Mouse (Mus musculus): ENCODE results near the gene Decr2. TPM values are rescaled to one million over a fixed set of nuclear protein-coding genes. Genes with fewer than 3 reads are reported as not detected.
A peak's percentile ranks its signal among the peaks of the same experiment; 100 is the strongest.
"Not testable (repeated sequence)": the region's sequence is repeated elsewhere in the genome, so short reads cannot be mapped to it uniquely, and the experiment has no call there.

Decr2 gene
- polyA plus RNA-seq, 1 experiment from 2014 or later = 25.0 TPM

DNA sequence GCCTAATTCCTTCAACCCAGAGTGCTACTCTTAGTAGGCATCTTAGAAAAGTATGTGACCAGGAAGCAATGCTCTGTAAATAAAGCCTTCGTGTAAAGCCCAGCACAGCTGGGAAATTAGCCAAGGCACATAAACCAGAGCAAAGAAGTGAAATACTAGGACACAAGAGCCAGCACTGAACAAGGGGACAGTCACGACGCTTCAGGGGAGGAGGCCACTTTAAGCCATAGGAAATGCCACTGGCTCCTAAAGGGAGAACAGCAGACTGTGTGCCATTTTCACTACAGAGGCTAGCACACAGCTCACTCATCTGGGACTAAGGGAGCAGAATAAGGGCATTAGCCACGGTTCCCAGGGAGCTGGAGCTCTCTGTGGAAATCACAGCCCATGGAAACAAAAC is 44.9 kb downstream of the Decr2 start:
- ATAC-seq (ENCODE audit: insufficient read depth) (no peak), DNase-seq (peak; percentile 47)
- Histone ChIP-seq H3K4me3 (ENCODE audit: low read depth, low read length) (no peak overlapping the region), H3K27ac (ENCODE audit: low read depth) (no peak overlapping the region), H3K36me3 (ENCODE audit: insufficient read depth) (no peaks in the 10 kb centered on the region), H3K4me2 (no peak overlapping the region), H3K4me1 (ENCODE audit: insufficient read depth) (no peaks in the 10 kb centered on the region), H3K9ac (no peak overlapping the region), H3K27me3 (ENCODE audit: insufficient read depth, low read length) (no peaks in the 10 kb centered on the region), H3K9me3 (ENCODE audit: low read depth, low read length) (no peaks in the 10 kb centered on the region)
- 64% methylated on average over 4 of the region's 4 CpGs for WGBS
- TF ChIP-seq CTCF (IDR thresholded peaks at IDR 0.05; ENCODE audit: low read depth) = no peak

DNA sequence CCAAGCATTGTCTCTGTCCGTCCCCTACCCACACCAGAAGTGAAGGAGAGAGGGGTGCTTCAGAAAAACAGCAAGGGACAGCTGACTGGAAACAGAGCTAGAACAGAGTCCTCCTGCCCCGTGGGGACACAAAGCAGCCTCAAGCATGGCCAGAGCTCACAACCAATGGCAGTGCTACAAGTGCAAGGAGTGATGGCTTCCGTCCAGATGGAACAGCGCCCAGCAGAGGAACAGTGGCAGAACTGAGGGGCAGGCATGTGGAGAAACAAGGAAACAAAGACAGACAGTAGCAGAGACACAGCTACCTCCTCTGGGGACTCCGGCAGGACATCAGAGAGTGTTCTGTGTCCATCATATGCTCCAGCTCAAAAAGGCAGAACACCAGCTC is 46.9 kb downstream of the Decr2 start:
- H3K4me3 ChIP-seq (ENCODE audit: low read depth, low read length) = no peak overlapping the region
- no peaks in the 10 kb centered on the region for H3K9me3 ChIP-seq (ENCODE audit: low read depth, low read length)
- H3K9ac ChIP-seq = no peak overlapping the region
- H3K4me2 ChIP-seq = 0 out of 2 replicates have a peak overlapping the region, but pooled peaks have one; percentile 4
- 52% methylated on average over 5 of the region's 5 CpGs for WGBS
- peak; percentile 38; the same call in 1 of the 2 replicates for ATAC-seq (ENCODE audit: insufficient read depth)
- no peaks in the 10 kb centered on the region for H3K27me3 ChIP-seq (ENCODE audit: insufficient read depth, low read length)
- peak overlapping the region; percentile 50; the same call in 1 of the 2 replicates for H3K27ac ChIP-seq (ENCODE audit: low read depth)
- no peaks in the 10 kb centered on the region for H3K4me1 ChIP-seq (ENCODE audit: insufficient read depth)
- no peaks in the 10 kb centered on the region for H3K36me3 ChIP-seq (ENCODE audit: insufficient read depth)
- DNase-seq = peak; percentile 80
- TF ChIP-seq CTCF (IDR thresholded peaks at IDR 0.05; ENCODE audit: low read depth) = peak; percentile 34; the same call in 1 of the 2 replicates

DNA sequence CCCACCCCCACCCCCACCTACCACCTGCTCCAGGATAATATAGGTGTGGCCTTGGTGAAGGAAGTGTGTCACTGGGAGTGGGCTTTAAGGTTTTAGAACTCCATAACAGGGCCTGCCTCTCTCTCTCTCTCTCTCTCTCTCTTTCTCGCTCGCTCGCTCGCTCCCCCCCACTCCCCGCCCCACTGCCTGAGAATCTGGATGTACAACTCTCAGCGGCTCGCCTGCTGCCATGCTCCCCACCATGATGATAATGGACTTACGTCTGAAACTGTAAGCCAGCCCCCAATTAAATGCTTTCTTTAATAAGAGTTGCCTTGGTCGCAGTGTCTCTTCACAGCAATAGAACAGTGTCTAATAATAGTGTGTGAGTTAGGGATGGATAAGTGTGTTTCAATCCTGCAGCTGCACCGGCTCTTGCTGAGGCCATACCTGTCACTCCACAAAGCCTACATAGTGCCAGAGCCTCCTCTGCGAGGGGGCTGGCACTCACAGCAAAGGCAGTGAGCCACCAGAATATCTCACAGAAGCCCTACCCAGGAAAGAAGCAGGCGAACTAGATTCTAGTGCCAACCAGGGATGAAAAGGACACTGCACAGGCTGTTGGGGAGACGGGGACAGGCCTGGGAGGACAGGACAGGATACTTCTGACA is 47.4 kb downstream of the Decr2 start:
- Histone ChIP-seq H3K4me1 (ENCODE audit: insufficient read depth) (no peaks in the 10 kb centered on the region), H3K4me2 (0 out of 2 replicates have a peak overlapping the region, but pooled peaks have one; percentile 4), H3K9ac (no peak overlapping the region), H3K9me3 (ENCODE audit: low read depth, low read length) (no peaks in the 10 kb centered on the region), H3K27me3 (ENCODE audit: insufficient read depth, low read length) (no peaks in the 10 kb centered on the region), H3K27ac (ENCODE audit: low read depth) (peak overlapping the region; percentile 50; the same call in 1 of the 2 replicates), H3K36me3 (ENCODE audit: insufficient read depth) (no peaks in the 10 kb centered on the region), H3K4me3 (ENCODE audit: low read depth, low read length) (no peak overlapping the region)
- TF ChIP-seq CTCF (IDR thresholded peaks at IDR 0.05; ENCODE audit: low read depth) = no peak
- DNase-seq (no peak), ATAC-seq (ENCODE audit: insufficient read depth) (no peak)
- 78% methylated on average over 13 of the region's 13 CpGs for WGBS

DNA sequence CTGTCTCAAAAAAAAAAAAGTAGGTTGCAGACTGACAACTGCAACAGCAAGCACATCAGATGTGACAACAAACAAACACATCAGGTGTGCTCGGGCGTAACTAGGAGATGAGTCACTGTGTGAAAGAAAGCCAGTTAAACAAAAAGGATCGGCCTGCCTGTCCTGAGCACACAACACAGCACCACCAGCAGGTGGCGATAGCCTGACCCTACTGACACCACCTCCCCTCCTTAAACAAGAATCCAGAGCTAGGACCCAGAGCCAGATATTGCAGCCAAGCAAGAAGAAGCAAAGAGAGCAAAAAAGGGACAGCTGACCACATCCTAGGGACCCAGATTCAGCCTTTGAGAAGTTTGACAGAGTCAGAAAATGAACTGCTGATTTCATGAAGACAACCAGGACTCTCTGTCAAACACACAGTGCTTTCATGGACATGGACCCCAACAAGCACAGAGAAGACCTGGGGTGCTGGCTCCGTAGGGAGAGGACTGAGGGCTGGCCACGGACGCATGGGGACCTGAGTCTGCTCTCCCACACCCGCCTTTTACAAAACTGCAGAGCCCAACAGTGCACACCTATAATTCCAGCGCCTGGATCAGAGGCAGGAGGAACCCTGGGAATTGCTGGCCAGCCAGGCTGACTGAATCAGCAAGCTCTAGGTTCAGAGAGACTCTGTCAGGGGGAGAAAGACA is 48.9 kb downstream of the Decr2 start:
- Histone ChIP-seq H3K9ac (no peak overlapping the region), H3K36me3 (ENCODE audit: insufficient read depth) (0 out of 2 replicates have a peak, but pooled peaks cover 2% of the 10 kb centered on the region), H3K27me3 (ENCODE audit: insufficient read depth, low read length) (no peaks in the 10 kb centered on the region), H3K9me3 (ENCODE audit: low read depth, low read length) (no peaks in the 10 kb centered on the region), H3K4me2 (no peak overlapping the region), H3K4me1 (ENCODE audit: insufficient read depth) (no peaks in the 10 kb centered on the region), H3K27ac (ENCODE audit: low read depth) (no peak overlapping the region), H3K4me3 (ENCODE audit: low read depth, low read length) (no peak overlapping the region)
- peak; percentile 86 for TF ChIP-seq CTCF (IDR thresholded peaks at IDR 0.05; ENCODE audit: low read depth)
- DNase-seq (peak; percentile 78), ATAC-seq (ENCODE audit: insufficient read depth) (no peak)
- 52% methylated on average over 9 of the region's 9 CpGs for WGBS

GRCm38 (mm10) chr17:26040711-26041110 is 49.4 kb downstream of the Decr2 start:
- not testable (repeated sequence) for H3K4me2 ChIP-seq; H3K36me3 ChIP-seq (ENCODE audit: insufficient read depth); DNase-seq; H3K27ac ChIP-seq (ENCODE audit: low read depth); H3K4me3 ChIP-seq (ENCODE audit: low read depth, low read length); ATAC-seq (ENCODE audit: insufficient read depth); H3K9ac ChIP-seq; H3K4me1 ChIP-seq (ENCODE audit: insufficient read depth); H3K27me3 ChIP-seq (ENCODE audit: insufficient read depth, low read length); H3K9me3 ChIP-seq (ENCODE audit: low read depth, low read length)
- WGBS = 78% methylated on average over 8 of the region's 8 CpGs

DNA sequence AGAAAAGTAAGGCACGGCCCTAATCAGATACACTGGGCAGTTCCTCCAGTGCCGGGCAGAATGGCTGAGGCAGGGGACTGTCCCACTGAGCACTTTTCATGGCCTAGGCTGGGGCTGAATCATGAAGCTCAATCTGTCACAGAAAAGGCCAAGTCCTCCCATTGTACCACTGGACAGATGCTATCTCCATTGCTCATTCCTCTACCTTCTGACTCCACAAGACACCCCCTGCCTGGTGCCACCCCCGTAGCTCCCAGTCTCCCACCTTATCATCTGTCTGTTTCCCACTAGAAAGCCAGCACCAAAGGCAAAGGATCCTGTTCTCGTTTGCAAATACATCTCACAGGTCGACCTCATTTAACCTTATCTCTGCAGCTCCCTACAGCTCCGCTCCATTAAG is 58.1 kb downstream of the Decr2 start:
- ATAC-seq (ENCODE audit: insufficient read depth) = no peak
- no peaks in the 10 kb centered on the region for H3K4me1 ChIP-seq (ENCODE audit: insufficient read depth)
- DNase-seq = no peak
- H3K4me3 ChIP-seq (ENCODE audit: low read depth, low read length) = no peak overlapping the region
- H3K9me3 ChIP-seq (ENCODE audit: low read depth, low read length) = no peaks in the 10 kb centered on the region
- no peaks in the 10 kb centered on the region for H3K27me3 ChIP-seq (ENCODE audit: insufficient read depth, low read length)
- no peak overlapping the region for H3K27ac ChIP-seq (ENCODE audit: low read depth)
- TF ChIP-seq CTCF (IDR thresholded peaks at IDR 0.05; ENCODE audit: low read depth) = no peak
- H3K4me2 ChIP-seq = no peak overlapping the region
- 0 out of 2 replicates have a peak, but pooled peaks cover 13% of the 10 kb centered on the region for H3K36me3 ChIP-seq (ENCODE audit: insufficient read depth)
- H3K9ac ChIP-seq = no peak overlapping the region
- 72% methylated on average over 6 of the region's 6 CpGs for WGBS

- no peak for ATAC-seq (ENCODE audit: insufficient read depth)
- WGBS = 89% methylated on average over 5 of the region's 5 CpGs
- H3K4me1 ChIP-seq (ENCODE audit: insufficient read depth) = no peaks in the 10 kb centered on the region
- H3K27me3 ChIP-seq (ENCODE audit: insufficient read depth, low read length) = no peaks in the 10 kb centered on the region
- H3K27ac ChIP-seq (ENCODE audit: low read depth) = no peak overlapping the region
- no peak for DNase-seq
- TF ChIP-seq CTCF (IDR thresholded peaks at IDR 0.05; ENCODE audit: low read depth) = no peak
- H3K4me3 ChIP-seq (ENCODE audit: low read depth, low read length) = no peak overlapping the region
- 0 out of 2 replicates have a peak, but pooled peaks cover 13% of the 10 kb centered on the region for H3K36me3 ChIP-seq (ENCODE audit: insufficient read depth)
- H3K4me2 ChIP-seq = no peak overlapping the region
- H3K9me3 ChIP-seq (ENCODE audit: low read depth, low read length) = no peaks in the 10 kb centered on the region
- H3K9ac ChIP-seq = no peak overlapping the region
Measured at GRCm38 (mm10) chr17:26031583-26031982, 58.6 kb downstream of the Decr2 start.

Other genes with a start within 250 kb of the Decr2 start
- gene Gm20683, start 248.6 kb downstream of the Decr2 start, polyA plus RNA-seq (2014; fragmentation: Nextera tagmentation; extraction: Ambion mirVana) = 1.0 and 1.4 TPM in 2 replicates
- gene Rhot2, start 245.5 kb downstream of the Decr2 start, polyA plus RNA-seq (2014; fragmentation: Nextera tagmentation; extraction: Ambion mirVana) = 10.8 and 11.0 TPM in 2 replicates
- gene Wdr90, start 228.8 kb downstream of the Decr2 start, polyA plus RNA-seq (2014; fragmentation: Nextera tagmentation; extraction: Ambion mirVana) = 29.9 and 34.1 TPM in 2 replicates
- 17.7 and 17.9 TPM in 2 replicates for gene Mcrip2, start 221.6 kb downstream of the Decr2 start, polyA plus RNA-seq (2014; fragmentation: Nextera tagmentation; extraction: Ambion mirVana)
- gene Mettl26, start 215.3 kb downstream of the Decr2 start, polyA plus RNA-seq (2014; fragmentation: Nextera tagmentation; extraction: Ambion mirVana) = 44.6 and 45.7 TPM in 2 replicates
- gene Wfikkn1, start 209.5 kb downstream of the Decr2 start, polyA plus RNA-seq (2014; fragmentation: Nextera tagmentation; extraction: Ambion mirVana) = 0.57 and 0.87 TPM in 2 replicates
- gene Rab40c, start 170.6 kb downstream of the Decr2 start, polyA plus RNA-seq (2014; fragmentation: Nextera tagmentation; extraction: Ambion mirVana) = 15.3 and 15.4 TPM in 2 replicates
- gene Pigq, start 145.4 kb downstream of the Decr2 start, polyA plus RNA-seq (2014; fragmentation: Nextera tagmentation; extraction: Ambion mirVana) = 65.9 and 69.0 TPM in 2 replicates
- not detected in 2 replicates for gene Nhlrc4, start 145.4 kb downstream of the Decr2 start, polyA plus RNA-seq (2014; fragmentation: Nextera tagmentation; extraction: Ambion mirVana)
- 0.16 and 0.26 TPM in 2 replicates for gene A930017K11Rik, start 137.8 kb downstream of the Decr2 start, polyA plus RNA-seq (2014; fragmentation: Nextera tagmentation; extraction: Ambion mirVana)
- 26.7 and 30.5 TPM in 2 replicates for gene Capn15, start 104.5 kb downstream of the Decr2 start, polyA plus RNA-seq (2014; fragmentation: Nextera tagmentation; extraction: Ambion mirVana)
- 15.2 and 15.3 TPM in 2 replicates for gene Rab11fip3, start 20.8 kb downstream of the Decr2 start, polyA plus RNA-seq (2014; fragmentation: Nextera tagmentation; extraction: Ambion mirVana)
- gene Nme4, start 5.3 kb upstream of the Decr2 start, polyA plus RNA-seq (2014; fragmentation: Nextera tagmentation; extraction: Ambion mirVana) = 94.8 and 96.4 TPM in 2 replicates
- gene Tmem8, start 23.0 kb upstream of the Decr2 start, polyA plus RNA-seq (2014; fragmentation: Nextera tagmentation; extraction: Ambion mirVana) = 1.3 and 1.7 TPM in 2 replicates
- gene Mrpl28, start 33.2 kb upstream of the Decr2 start, polyA plus RNA-seq (2014; fragmentation: Nextera tagmentation; extraction: Ambion mirVana) = 210 and 217 TPM in 2 replicates
- gene Axin1, start 48.4 kb upstream of the Decr2 start, polyA plus RNA-seq (2014; fragmentation: Nextera tagmentation; extraction: Ambion mirVana) = 18.8 and 27.7 TPM in 2 replicates
- gene Pdia2, start 108.8 kb upstream of the Decr2 start, polyA plus RNA-seq (2014; fragmentation: Nextera tagmentation; extraction: Ambion mirVana) = 0.34 and 0.43 TPM in 2 replicates
- 10.3 and 11.9 TPM in 2 replicates for gene Rgs11, start 112.6 kb upstream of the Decr2 start, polyA plus RNA-seq (2014; fragmentation: Nextera tagmentation; extraction: Ambion mirVana)
- 14.6 and 15.9 TPM in 2 replicates for gene Arhgdig, start 117.4 kb upstream of the Decr2 start, polyA plus RNA-seq (2014; fragmentation: Nextera tagmentation; extraction: Ambion mirVana)
- 36.3 and 39.4 TPM in 2 replicates for gene Fam234a, start 153.9 kb upstream of the Decr2 start, polyA plus RNA-seq (2014; fragmentation: Nextera tagmentation; extraction: Ambion mirVana)
- gene Luc7l, start 162.6 kb upstream of the Decr2 start, polyA plus RNA-seq (2014; fragmentation: Nextera tagmentation; extraction: Ambion mirVana) = 97.7 and 104 TPM in 2 replicates

All from lung, embryonic 14.5 days (tissue).